Mouse (Mus musculus) hindbrain, embryonic 12.5 days (tissue): Measurements from ENCODE around the gene Gm37240. TPM values are rescaled to one million over a fixed set of nuclear protein-coding genes. Genes with fewer than 3 reads are reported as not detected.

Experiments
- ATAC-seq: fragments of 200-750 bp; cut with Nextera tagmentation; 2 replicates; pipeline ENCODE4 v1.8.0; 2017; ENCODE audit warnings: moderate TSS enrichment; ENCODE audit not compliant: low FRiP score
- H3K27ac ChIP-seq: fragments of 300-500 bp; sonication (generic); 2 replicates; pipeline ENCODE4 v1.5.1; 2016; ENCODE audit warnings: mild to moderate bottlenecking
- H3K27me3 ChIP-seq: fragments of 300-500 bp; sonication (generic); 2 replicates; pipeline ENCODE4 v1.6.1; 2016; ENCODE audit warnings: mild to moderate bottlenecking
- H3K36me3 ChIP-seq: fragments of 300-500 bp; sonication (generic); 2 replicates; pipeline ENCODE4 v1.6.1; 2016; ENCODE audit warnings: mild to moderate bottlenecking
- H3K4me1 ChIP-seq: fragments of 300-500 bp; sonication (generic); 2 replicates; pipeline ENCODE4 v1.6.1; 2016
- H3K4me2 ChIP-seq: fragments of 300-500 bp; sonication (generic); replicated peaks from 2 replicates; pipeline ENCODE4 v1.6.1; 2016; ENCODE audit warnings: mild to moderate bottlenecking
- H3K4me3 ChIP-seq: fragments of 300-500 bp; sonication (generic); 2 replicates; pipeline ENCODE4 v1.5.1; 2016; ENCODE audit warnings: mild to moderate bottlenecking
- H3K9ac ChIP-seq: fragments of 300-500 bp; sonication (generic); 2 replicates; pipeline ENCODE4 v1.6.1; 2016; ENCODE audit warnings: mild to moderate bottlenecking, moderate library complexity
- H3K9me3 ChIP-seq: fragments of 300-500 bp; sonication (generic); replicated peaks from 2 replicates; pipeline ENCODE4 v1.6.1; 2016; ENCODE audit warnings: mild to moderate bottlenecking
- WGBS: fragments of 180-500 bp; shearing (Covaris S2); methylation state at CpG from one replicate; pipeline ENCODE4 v1.1.7; 2016; 5-methylcytosine and 5-hydroxymethylcytosine counted together
- polyA plus RNA-seq: library from polyadenylated mRNA; unstranded; fragments of >200 nt; fragmentation: Nextera tagmentation; extraction: Ambion mirVana; gene quantifications from 2 replicates; pipeline ENCODE4 v1.2.1, GENCODE M21; 2016

Gm37240 gene
- polyA plus RNA-seq, 1 experiment from 2014 or later: 3.3 TPM

DNA sequence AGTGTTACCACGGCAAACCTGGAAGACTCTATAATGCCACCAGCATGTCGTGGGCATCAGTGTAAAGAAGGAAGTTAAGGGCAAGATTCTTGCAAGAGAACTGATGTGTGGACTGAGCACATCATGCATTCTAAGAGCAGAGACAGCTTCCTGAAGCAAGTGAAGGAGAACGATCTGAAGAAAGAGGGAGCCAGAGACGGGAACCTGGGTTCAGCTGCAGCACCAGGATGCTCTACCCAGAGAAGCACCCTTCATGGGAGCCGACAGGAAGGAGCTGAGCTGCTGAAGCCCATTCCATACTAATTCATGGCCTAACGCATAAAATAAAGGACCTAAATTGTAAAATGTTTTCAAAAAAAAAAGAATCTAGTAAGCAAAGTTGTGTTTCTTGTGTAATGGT lies 27.5 kb upstream of the Gm37240 start:
- Histone ChIP-seq H3K36me3 (no peaks in the 10 kb centered on the region), H3K4me2 (no peak overlapping the region), H3K9me3 (no peaks in the 10 kb centered on the region), H3K9ac (no peak overlapping the region), H3K4me3 (no peak overlapping the region), H3K27ac (no peak overlapping the region), H3K4me1 (no peaks in the 10 kb centered on the region), H3K27me3 (no peaks in the 10 kb centered on the region)
- ATAC-seq: no peak
- 86% methylated on average over 6 of the region's 6 CpGs for WGBS

DNA sequence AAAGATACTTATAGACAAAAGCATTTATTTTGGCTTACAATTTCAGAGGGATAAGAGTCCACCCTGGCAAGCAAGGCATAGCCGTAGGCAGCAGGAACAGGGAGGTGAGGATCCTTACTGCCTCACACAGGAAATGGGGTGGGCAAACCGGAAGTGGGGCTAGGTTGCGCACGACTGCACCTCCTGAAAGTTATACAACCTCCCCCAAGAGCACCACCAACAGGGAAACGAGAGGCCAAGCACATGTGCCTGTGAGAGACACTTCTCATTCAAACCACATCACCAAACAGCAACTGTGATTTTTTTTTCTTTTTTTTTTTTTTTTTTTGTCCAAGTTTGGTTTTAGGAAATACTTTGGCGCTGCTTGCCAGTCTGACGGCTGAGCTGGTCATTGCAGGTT lies 19.8 kb upstream of the Gm37240 start:
- no peak for ATAC-seq
- Histone ChIP-seq H3K27me3 (no peaks in the 10 kb centered on the region), H3K4me2 (no peak overlapping the region), H3K9me3 (no peaks in the 10 kb centered on the region; the same call in 1 of the 2 replicates), H3K4me1 (no peaks in the 10 kb centered on the region), H3K36me3 (no peaks in the 10 kb centered on the region), H3K27ac (no peak overlapping the region), H3K9ac (no peak overlapping the region), H3K4me3 (no peak overlapping the region)
- 53% methylated on average over 7 of the region's 7 CpGs for WGBS

- ATAC-seq: no peak
- Histone ChIP-seq H3K4me1 (no peaks in the 10 kb centered on the region), H3K9me3 (no peaks in the 10 kb centered on the region; the same call in 1 of the 2 replicates), H3K9ac (no peak overlapping the region), H3K4me3 (no peak overlapping the region), H3K36me3 (no peaks in the 10 kb centered on the region), H3K27me3 (no peaks in the 10 kb centered on the region), H3K27ac (no peak overlapping the region), H3K4me2 (no peak overlapping the region)
These were observed 17.1 kb upstream of the Gm37240 start for GRCm38 (mm10) chr3:85904371-85904770.

- Histone ChIP-seq H3K4me2 (no peak overlapping the region), H3K27ac (no peak overlapping the region), H3K9me3 (no peaks in the 10 kb centered on the region), H3K36me3 (no peaks in the 10 kb centered on the region), H3K27me3 (no peaks in the 10 kb centered on the region), H3K4me1 (no peaks in the 10 kb centered on the region), H3K9ac (no peak overlapping the region), H3K4me3 (no peak overlapping the region)
- 96% methylated on average over 5 of the region's 5 CpGs for WGBS
- no peak for ATAC-seq
These were observed 7.7 kb upstream of the Gm37240 start for GRCm38 (mm10) chr3:85895020-85895419.

DNA sequence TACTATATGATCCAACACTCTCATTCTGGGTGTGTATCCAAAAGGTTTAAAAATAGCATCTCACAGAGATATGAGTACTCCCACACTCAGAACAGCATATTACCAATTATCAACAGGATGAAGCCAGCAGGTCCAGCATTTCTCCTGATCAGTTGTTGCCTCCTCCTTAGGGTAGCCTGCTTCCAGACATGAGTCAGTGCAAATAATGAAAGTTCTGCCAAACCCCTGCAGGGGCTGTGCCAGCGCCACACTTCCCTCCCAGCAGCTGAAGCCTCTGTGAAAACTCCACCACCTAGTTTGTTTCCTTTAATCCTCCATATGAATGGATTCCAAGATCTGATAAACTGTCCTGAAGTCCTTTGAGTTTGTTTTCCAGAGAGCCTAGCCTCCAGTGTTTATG lies 4.3 kb upstream of the Gm37240 start:
- no peak overlapping the region for H3K27ac ChIP-seq
- H3K9ac ChIP-seq: no peak overlapping the region
- H3K4me3 ChIP-seq: no peak overlapping the region
- H3K4me2 ChIP-seq: no peak overlapping the region
- peaks cover 20% of the 10 kb centered on the region for H3K27me3 ChIP-seq
- 79% methylated on average over 1 of the region's 1 CpGs for WGBS
- H3K36me3 ChIP-seq: no peaks in the 10 kb centered on the region
- no peaks in the 10 kb centered on the region for H3K9me3 ChIP-seq
- ATAC-seq: no peak
- peaks cover 18% of the 10 kb centered on the region for H3K4me1 ChIP-seq

DNA sequence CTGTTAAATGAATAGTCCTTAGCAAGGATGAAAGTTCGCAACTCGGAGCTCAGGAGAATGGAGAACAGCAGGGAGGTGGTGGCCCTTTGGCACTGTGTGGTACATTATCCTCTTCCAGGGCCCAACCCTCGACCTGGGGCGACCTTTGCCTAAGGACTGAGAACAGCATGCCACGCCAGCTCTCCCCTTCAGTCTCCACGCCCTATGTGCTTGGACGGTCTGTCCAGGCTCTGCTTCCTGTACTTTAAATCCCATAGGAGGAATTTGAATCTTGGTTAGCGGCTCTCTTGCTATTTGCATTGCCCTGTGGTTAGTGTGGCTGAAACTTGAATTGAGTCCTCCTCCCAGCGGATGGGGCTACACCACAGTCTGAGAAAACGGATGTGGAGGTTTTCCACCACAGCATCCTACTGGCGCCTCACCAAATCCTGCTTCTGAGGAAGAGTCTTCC lies 928 bp upstream of the Gm37240 start:
- H3K4me1 ChIP-seq: peaks cover 19% of the 10 kb centered on the region
- 0 out of 2 replicates have a peak, but pooled peaks have one; percentile 35 for ATAC-seq
- no peak overlapping the region for H3K27ac ChIP-seq
- WGBS: 8% methylated on average over 11 of the region's 11 CpGs
- H3K36me3 ChIP-seq: no peaks in the 10 kb centered on the region
- H3K27me3 ChIP-seq: peaks cover 32% of the 10 kb centered on the region
- H3K9ac ChIP-seq: no peak overlapping the region; the same call in 1 of the 2 replicates
- peak overlapping the region; percentile 52; the same call in 1 of the 2 replicates for H3K4me3 ChIP-seq
- peak overlapping the region; percentile 94 for H3K4me2 ChIP-seq
- H3K9me3 ChIP-seq: no peaks in the 10 kb centered on the region

DNA sequence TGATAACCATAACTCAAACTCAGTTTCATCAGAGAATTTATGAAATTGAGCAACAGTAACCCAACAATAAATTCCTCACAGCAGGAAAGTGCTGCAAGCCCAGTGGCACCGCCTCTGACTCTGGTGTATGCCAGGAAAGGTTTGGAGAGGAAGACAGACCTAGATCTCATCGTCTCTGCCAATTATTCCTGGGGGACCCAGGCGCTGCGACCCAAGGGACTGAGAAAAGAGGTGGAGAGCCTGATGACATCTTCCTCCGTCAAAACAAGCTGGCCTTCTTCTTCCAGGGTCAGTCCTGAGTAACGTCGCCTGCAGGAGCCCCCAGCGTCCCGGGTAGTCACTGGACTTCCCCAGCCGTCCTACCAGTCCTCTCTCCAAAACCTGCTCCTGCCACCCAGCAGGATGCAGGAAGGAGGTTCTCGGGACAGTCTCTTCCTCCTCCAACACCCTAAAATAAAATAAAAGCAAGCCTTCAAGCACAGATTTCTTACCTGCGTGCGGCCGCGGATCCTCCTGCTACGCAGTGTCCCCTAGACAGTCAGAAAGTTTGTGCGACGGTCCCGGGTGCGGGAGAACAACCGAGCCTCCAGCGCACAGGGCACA lies 581 bp downstream of the Gm37240 start:
- Histone ChIP-seq H3K36me3 (no peaks in the 10 kb centered on the region), H3K27me3 (peaks cover 32% of the 10 kb centered on the region), H3K9me3 (no peaks in the 10 kb centered on the region), H3K9ac (peak overlapping the region; percentile 58), H3K4me3 (peak overlapping the region; percentile 52), H3K27ac (no peak overlapping the region), H3K4me2 (peak overlapping the region; percentile 94), H3K4me1 (peaks cover 19% of the 10 kb centered on the region)
- peak; percentile 16; the same call in 1 of the 2 replicates for ATAC-seq
- WGBS: 3% methylated on average over 22 of the region's 22 CpGs

- no peak overlapping the region for H3K27ac ChIP-seq
These were observed 1.4 kb downstream of the Gm37240 start for GRCm38 (mm10) chr3:85885906-85886305.

GRCm38 (mm10) chr3:85880687-85881086 lies 6.6 kb downstream of the Gm37240 start:
- WGBS: 93% methylated on average over 2 of the region's 2 CpGs
- Histone ChIP-seq H3K27ac (no peak overlapping the region), H3K4me2 (no peak overlapping the region), H3K4me1 (no peaks in the 10 kb centered on the region), H3K4me3 (no peak overlapping the region), H3K27me3 (peaks cover 3% of the 10 kb centered on the region), H3K9me3 (no peaks in the 10 kb centered on the region), H3K9ac (no peak overlapping the region), H3K36me3 (no peaks in the 10 kb centered on the region)
- no peak for ATAC-seq

More at GRCm38 (mm10) chr3:85885906-85886305, 1.4 kb downstream of the Gm37240 start:
- ATAC-seq: no peak
- WGBS: 35% methylated on average over 1 of the region's 1 CpGs
- Histone ChIP-seq H3K9ac (no peak overlapping the region), H3K36me3 (no peaks in the 10 kb centered on the region), H3K4me3 (no peak overlapping the region), H3K4me1 (peaks cover 19% of the 10 kb centered on the region), H3K27me3 (peaks cover 32% of the 10 kb centered on the region), H3K9me3 (no peaks in the 10 kb centered on the region), H3K4me2 (peak overlapping the region; percentile 94)

GRCm38 (mm10) chr3:85880068-85880467 lies 7.2 kb downstream of the Gm37240 start:
- Histone ChIP-seq H3K4me1 (no peaks in the 10 kb centered on the region), H3K9me3 (no peaks in the 10 kb centered on the region), H3K9ac (no peak overlapping the region), H3K4me2 (no peak overlapping the region), H3K4me3 (no peak overlapping the region), H3K27ac (no peak overlapping the region), H3K36me3 (no peaks in the 10 kb centered on the region), H3K27me3 (0 out of 2 replicates have a peak, but pooled peaks cover under 1% of the 10 kb centered on the region)
- 89% methylated on average over 8 of the region's 8 CpGs for WGBS
- no peak for ATAC-seq

DNA sequence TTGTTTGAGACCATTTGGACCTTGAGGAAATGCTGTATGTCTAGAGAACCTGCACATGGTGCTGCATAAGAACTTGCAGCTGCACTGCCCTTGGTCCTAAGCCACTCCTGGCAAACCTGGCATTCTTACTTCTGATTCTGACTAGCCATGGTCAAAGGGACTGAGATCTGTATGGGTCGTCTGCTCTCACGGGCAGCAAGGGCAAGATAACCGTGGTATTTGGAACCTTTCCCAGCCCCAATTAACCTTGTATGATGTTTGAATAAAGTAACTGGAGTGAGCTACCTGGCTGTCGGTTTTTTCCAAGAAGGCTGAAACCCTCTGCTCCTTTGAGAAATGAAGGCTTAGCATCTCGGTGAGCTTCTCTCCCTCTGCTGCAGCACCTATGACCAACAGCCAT lies 8.4 kb downstream of the Gm37240 start:
- Histone ChIP-seq H3K9ac (no peak overlapping the region), H3K36me3 (no peaks in the 10 kb centered on the region), H3K4me1 (no peaks in the 10 kb centered on the region), H3K27me3 (no peaks in the 10 kb centered on the region), H3K27ac (no peak overlapping the region), H3K4me2 (no peak overlapping the region), H3K9me3 (no peaks in the 10 kb centered on the region), H3K4me3 (no peak overlapping the region)
- 87% methylated on average over 5 of the region's 5 CpGs for WGBS
- no peak for ATAC-seq

GRCm38 (mm10) chr3:85863996-85864395 lies 23.3 kb downstream of the Gm37240 start:
- Histone ChIP-seq H3K4me2 (no peak overlapping the region), H3K4me3 (no peak overlapping the region), H3K9ac (no peak overlapping the region), H3K27me3 (no peaks in the 10 kb centered on the region), H3K36me3 (no peaks in the 10 kb centered on the region), H3K4me1 (no peaks in the 10 kb centered on the region), H3K27ac (no peak overlapping the region), H3K9me3 (peaks cover 2% of the 10 kb centered on the region)
- 16% methylated on average over 3 of the region's 3 CpGs for WGBS
- no peak for ATAC-seq

- Histone ChIP-seq H3K27me3 (no peaks in the 10 kb centered on the region), H3K9me3 (no peaks in the 10 kb centered on the region), H3K4me1 (no peaks in the 10 kb centered on the region), H3K27ac (no peak overlapping the region), H3K4me2 (no peak overlapping the region), H3K4me3 (no peak overlapping the region), H3K36me3 (no peaks in the 10 kb centered on the region), H3K9ac (no peak overlapping the region)
- no peak for ATAC-seq
- WGBS: 88% methylated on average over 2 of the region's 2 CpGs
These were observed 24.4 kb downstream of the Gm37240 start for GRCm38 (mm10) chr3:85862886-85863285.
